8 mouse cellular contexts compared by ENCODE assay signal in genomic region chr13:94175379-94176050, GRCm38 (mm10).
DNase-seq lines count a peak whose midpoint lies in the region; ATAC-seq lines count a peak whose summit lies in the region.

No protein-coding gene starts in this region.

- peaks cover 58% of the 10 kb centered on the region for H3K4me1 ChIP-seq in heart, embryonic 15.5 days (replicated peaks)
- H3K4me1 ChIP-seq in hindbrain, embryonic 12.5 days = peaks cover 40% of the 10 kb centered on the region
- H3K4me1 ChIP-seq in midbrain, embryonic 15.5 days = peaks cover 38% of the 10 kb centered on the region

- no peaks in the 10 kb centered on the region for H3K9me3 ChIP-seq in heart, embryonic 15.5 days (replicated peaks)
- H3K9me3 ChIP-seq in hindbrain, embryonic 12.5 days (replicated peaks) = no peaks in the 10 kb centered on the region
- no peaks in the 10 kb centered on the region for H3K9me3 ChIP-seq in midbrain, embryonic 15.5 days

- H3K27ac ChIP-seq in heart, embryonic 15.5 days = no peak overlapping the region
- no peak overlapping the region for H3K27ac ChIP-seq in hindbrain, embryonic 12.5 days
- H3K27ac ChIP-seq in midbrain, embryonic 15.5 days = no peak overlapping the region

- H3K4me3 ChIP-seq in heart, embryonic 15.5 days = peak overlapping the region; percentile 53
- 0 out of 2 replicates have a peak overlapping the region, but pooled peaks have one; percentile 48 for H3K4me3 ChIP-seq in hindbrain, embryonic 12.5 days
- no peak overlapping the region for H3K4me3 ChIP-seq in midbrain, embryonic 15.5 days

- peak overlapping the region; percentile 94 for H3K4me2 ChIP-seq in heart, embryonic 15.5 days
- peak overlapping the region; percentile 95 for H3K4me2 ChIP-seq in hindbrain, embryonic 12.5 days (replicated peaks)
- H3K4me2 ChIP-seq in midbrain, embryonic 15.5 days = peak overlapping the region; percentile 98

- ATAC-seq in heart, embryonic 15.5 days (replicated peaks; ENCODE audit: insufficient number of reproducible peaks, insufficient read depth, low FRiP score, low read depth) = no peak
- ATAC-seq in hindbrain, embryonic 12.5 days (ENCODE audit: low FRiP score) = no peak
- ATAC-seq in midbrain, embryonic 15.5 days (replicated peaks) = no peak

- no peak overlapping the region for H3K9ac ChIP-seq in heart, embryonic 15.5 days
- no peak overlapping the region for H3K9ac ChIP-seq in hindbrain, embryonic 12.5 days
- H3K9ac ChIP-seq in midbrain, embryonic 15.5 days = no peak overlapping the region

- no peak for DNase-seq in heart, adult 11 months
- peak; percentile 18 for DNase-seq in c-Kit-positive CD71-positive TER-119-positive erythroid progenitor cells, embryonic 14.5 days (ENCODE audit: low spot score)
- no peak for DNase-seq in natural killer cell, adult 2 months (ENCODE audit: low spot score in 2 of 2)
- DNase-seq in ovary, adult 18-20 months (ENCODE audit: low spot score) = no peak
- no peak for DNase-seq in kidney, postnatal 25 days

- no peaks in the 10 kb centered on the region for H3K36me3 ChIP-seq in heart, embryonic 15.5 days
- no peaks in the 10 kb centered on the region for H3K36me3 ChIP-seq in hindbrain, embryonic 12.5 days
- no peaks in the 10 kb centered on the region for H3K36me3 ChIP-seq in midbrain, embryonic 15.5 days (replicated peaks)

- 0 out of 2 replicates have a peak, but pooled peaks cover 3% of the 10 kb centered on the region for H3K27me3 ChIP-seq in heart, embryonic 15.5 days
- peaks cover 31% of the 10 kb centered on the region for H3K27me3 ChIP-seq in hindbrain, embryonic 12.5 days
- peaks cover 12% of the 10 kb centered on the region; the same call in 1 of the 2 replicates for H3K27me3 ChIP-seq in midbrain, embryonic 15.5 days (replicated peaks)

- WGBS in heart, embryonic 15.5 days = 52% methylated on average over 6 of the region's 6 CpGs
- WGBS in hindbrain, embryonic 12.5 days = 64% methylated on average over 6 of the region's 6 CpGs
- 70% methylated on average over 6 of the region's 6 CpGs for WGBS in midbrain, embryonic 15.5 days
